Mouse (Mus musculus) liver, embryonic 14.5 days (tissue): ENCODE data around the gene Idi1. TPM values are rescaled to one million over a fixed set of nuclear protein-coding genes. Genes with fewer than 3 reads are reported as not detected.
"Not testable (repeated sequence)": the region's sequence is repeated elsewhere in the genome, so short reads cannot be mapped to it uniquely, and the experiment has no call there.

Experiments
- ATAC-seq: fragments of 200-750 bp; cut with Nextera tagmentation; 2 replicates; pipeline ENCODE4 v1.8.0; 2017; ENCODE audit warnings: moderate number of reproducible peaks, mild to moderate bottlenecking, moderate library complexity; ENCODE audit not compliant: insufficient read depth
- DNase-seq, 3 experiments: peaks; one replicate each; pipeline ENCODE4 v3.0.0-alpha.2; 2012 to 2013; ENCODE audit warnings: low read depth in 3 of 3, low spot score in 3 of 3
- H3K27ac ChIP-seq: fragments of 300-500 bp; sonication (generic); 2 replicates; pipeline ENCODE4 v1.5.1; 2014; ENCODE audit warnings: moderate library complexity, mild to moderate bottlenecking, control low read depth, inconsistent platforms
- H3K27me3 ChIP-seq: fragments of 300-500 bp; sonication (generic); 2 replicates; pipeline ENCODE4 v1.6.1; 2014; ENCODE audit warnings: mild to moderate bottlenecking, low read length, moderate library complexity; ENCODE audit not compliant: control insufficient read depth, insufficient read depth
- H3K36me3 ChIP-seq: fragments of 300-500 bp; sonication (generic); replicated peaks from 2 replicates; pipeline ENCODE4 v1.6.1; 2014; ENCODE audit warnings: low read depth; ENCODE audit not compliant: control insufficient read depth, insufficient read depth
- H3K4me1 ChIP-seq, 2 experiments: fragments of 200-500 bp in 1 of 2; fragments of 300-500 bp in 1 of 2; sonication (generic) in 1 of 2; replicated peaks; 2 replicates each; pipeline ENCODE4 v1.6.1; 2012 to 2014; ENCODE audit warnings: antibody characterized with exemption in 1 of 2, inconsistent platforms in 1 of 2, low read length in 1 of 2; ENCODE audit not compliant: control insufficient read depth in 2 of 2, insufficient read depth in 2 of 2
- H3K4me2 ChIP-seq: fragments of 300-500 bp; sonication (generic); 2 replicates; pipeline ENCODE4 v1.6.1; 2014; ENCODE audit warnings: low read depth, mild to moderate bottlenecking, control low read depth, moderate library complexity
- H3K4me3 ChIP-seq, 2 experiments: fragments of 200-500 bp in 1 of 2; fragments of 300-500 bp in 1 of 2; sonication (generic) in 1 of 2; 2 replicates each; pipeline ENCODE4 v1.5.1; 2012 to 2014; ENCODE audit warnings: low read depth in 2 of 2, low read length in 2 of 2, mild to moderate bottlenecking in 2 of 2, control low read depth in 1 of 2, inconsistent platforms in 1 of 2, moderate library complexity in 1 of 2; ENCODE audit not compliant: insufficient read depth in 1 of 2
- H3K9ac ChIP-seq: fragments of 300-500 bp; sonication (generic); replicated peaks from 2 replicates; pipeline ENCODE4 v1.6.1; 2014; ENCODE audit warnings: mild to moderate bottlenecking, control low read depth, moderate library complexity
- H3K9me3 ChIP-seq: fragments of 300-500 bp; sonication (generic); 2 replicates; pipeline ENCODE4 v1.6.1; 2016; ENCODE audit warnings: low read length, mixed read lengths; ENCODE audit not compliant: control insufficient read depth
- CTCF ChIP-seq: IDR thresholded peaks from 2 replicates; pipeline ENCODE4 v1.5.1; 2016; ENCODE audit warnings: antibody characterized with exemption, low read depth, control low read depth
- EP300 ChIP-seq: IDR thresholded peaks from 2 replicates; pipeline ENCODE4 v1.6.1; 2016; ENCODE audit warnings: antibody characterized with exemption, low read depth
- WGBS: fragments of 180-500 bp; shearing (Covaris S2); extraction: QIAGEN DNeasy Blood & Tissue Kit; methylation state at CpG from one replicate; pipeline ENCODE4 v1.1.7; 2014; ENCODE audit not compliant: insufficient replicate concordance; 5-methylcytosine and 5-hydroxymethylcytosine counted together
- polyA plus RNA-seq, 2 experiments: library from polyadenylated mRNA; depleted of rRNA in 1 of 2; stranded (reverse) in 1 of 2; unstranded in 1 of 2; fragments of >200 nt; fragmentation: Nextera tagmentation in 1 of 2; extraction: Ambion mirVana in 1 of 2; gene quantifications; 2 replicates each; pipeline versions ENCODE4 v1.2.1 to v1.2.3; 2012 to 2014

The Idi1 gene
- polyA plus RNA-seq (2012; rRNA removed) (37.2 and 49.3 TPM in 2 replicates), polyA plus RNA-seq (2014; fragmentation: Nextera tagmentation; extraction: Ambion mirVana) (78.1 and 83.5 TPM in 2 replicates)

GRCm38 (mm10) chr13:8885445-8886184 lies at the start of gene Idi1:
Idi1 (plus strand) TSS chr13:8885501.
- H3K36me3 ChIP-seq, result peaks cover 9% of the 10 kb centered on the region

GRCm38 (mm10) chr13:8838394-8838793 lies 46.9 kb upstream of the Idi1 start:
- H3K27me3 ChIP-seq, result no peaks in the 10 kb centered on the region
- WGBS, result 77% methylated on average over 3 of the region's 3 CpGs
- DNase-seq (no peak), ATAC-seq (no peak)
- H3K36me3 ChIP-seq, result peaks cover 16% of the 10 kb centered on the region
- H3K27ac ChIP-seq, result no peak overlapping the region
- no peak overlapping the region for H3K4me3 ChIP-seq
- H3K9me3 ChIP-seq, result no peaks in the 10 kb centered on the region
- H3K4me1 ChIP-seq, result no peaks in the 10 kb centered on the region
- H3K4me2 ChIP-seq, result no peak overlapping the region
- no peak overlapping the region for H3K9ac ChIP-seq
- no peak for TF ChIP-seq CTCF
- no peak for TF ChIP-seq EP300

More at GRCm38 (mm10) chr13:8885445-8886184, at the start of gene Idi1:
- under 1% methylated on average over 46 of the region's 46 CpGs for WGBS
- Histone ChIP-seq H3K9me3 (no peaks in the 10 kb centered on the region), H3K27me3 (no peaks in the 10 kb centered on the region), H3K9ac (peak within 1 kb of the TSS; percentile 75), H3K4me1 (peaks cover 0 to 2% of the 10 kb centered on the region in 2 experiments; a peak in 1 of 4 replicates), H3K27ac (peak within 1 kb of the TSS; percentile 74), H3K4me2 (peak within 1 kb of the TSS; percentile 86), H3K4me3 (peak within 1 kb of the TSS; percentile 70 to 71)
- ATAC-seq, result peak; percentile 99
- TF ChIP-seq EP300, result no peak
- no peak for TF ChIP-seq CTCF
- DNase-seq, result peak; percentile 93 to 94 (median 93)

GRCm38 (mm10) chr13:8839111-8839510 lies 46.2 kb upstream of the Idi1 start:
- ATAC-seq, result no peak

GRCm38 (mm10) chr13:8839937-8840336 lies 45.4 kb upstream of the Idi1 start:
- WGBS, result 70% methylated on average over 6 of the region's 6 CpGs
- Histone ChIP-seq H3K27ac (no peak overlapping the region), H3K4me3 (no peak overlapping the region), H3K9ac (no peak overlapping the region), H3K9me3 (no peaks in the 10 kb centered on the region), H3K4me1 (no peaks in the 10 kb centered on the region), H3K36me3 (peaks cover 13% of the 10 kb centered on the region), H3K27me3 (no peaks in the 10 kb centered on the region), H3K4me2 (no peak overlapping the region)
- DNase-seq (no peak), ATAC-seq (no peak; the same call in 1 of the 2 replicates)
- no peak for TF ChIP-seq CTCF
- TF ChIP-seq EP300, result no peak

More at GRCm38 (mm10) chr13:8839111-8839510, 46.2 kb upstream of the Idi1 start:
- H3K27ac ChIP-seq, result no peak overlapping the region
- no peaks in the 10 kb centered on the region for H3K27me3 ChIP-seq
- peaks cover 13% of the 10 kb centered on the region for H3K36me3 ChIP-seq
- H3K4me3 ChIP-seq, result no peak overlapping the region
- no peak overlapping the region for H3K9ac ChIP-seq
- no peaks in the 10 kb centered on the region for H3K9me3 ChIP-seq
- no peak overlapping the region for H3K4me2 ChIP-seq
- H3K4me1 ChIP-seq, result no peaks in the 10 kb centered on the region
- TF ChIP-seq CTCF (no peak), EP300 (no peak)
- DNase-seq, result no peak
- WGBS, result 76% methylated on average over 10 of the region's 10 CpGs

DNA sequence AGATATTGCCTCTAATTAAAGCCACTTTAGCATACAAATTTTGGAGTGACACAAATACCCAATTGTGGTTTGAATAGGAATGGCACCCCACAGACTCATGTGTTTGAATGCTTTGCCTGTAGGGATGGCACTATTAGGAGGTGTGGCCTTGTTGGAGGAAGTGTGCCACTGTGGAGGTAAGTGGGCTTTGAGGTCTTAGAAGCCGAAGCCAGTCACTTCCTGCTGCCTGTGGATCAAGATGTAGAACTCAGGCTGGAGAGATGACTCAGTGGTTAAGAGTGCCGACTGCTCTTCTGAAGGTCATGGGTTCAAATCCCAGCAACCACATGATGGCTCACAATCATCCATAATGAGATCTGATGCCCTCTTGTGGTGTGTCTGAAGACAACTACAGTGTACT lies 44.4 kb upstream of the Idi1 start:
- no peak overlapping the region for H3K9ac ChIP-seq
- peaks cover 10% of the 10 kb centered on the region for H3K36me3 ChIP-seq
- H3K27me3 ChIP-seq, result no peaks in the 10 kb centered on the region
- no peak overlapping the region for H3K4me2 ChIP-seq
- TF ChIP-seq CTCF (no peak), EP300 (no peak)
- H3K4me1 ChIP-seq, result no peaks in the 10 kb centered on the region
- DNase-seq, result no peak
- no peaks in the 10 kb centered on the region for H3K9me3 ChIP-seq
- ATAC-seq, result no peak
- H3K27ac ChIP-seq, result no peak overlapping the region
- 37% methylated on average over 2 of the region's 2 CpGs for WGBS
- H3K4me3 ChIP-seq, result no peak overlapping the region

GRCm38 (mm10) chr13:8841846-8842245 lies 43.5 kb upstream of the Idi1 start:
- H3K4me1 ChIP-seq, ATAC-seq, H3K9me3 ChIP-seq, H3K27ac ChIP-seq, H3K9ac ChIP-seq, H3K27me3 ChIP-seq, H3K4me3 ChIP-seq, DNase-seq, H3K4me2 ChIP-seq: not testable (repeated sequence)
- 77% methylated on average over 7 of the region's 7 CpGs for WGBS
- peaks cover 17% of the 10 kb centered on the region for H3K36me3 ChIP-seq
